Mouse (Mus musculus) intestine, postnatal 0 days (tissue): Measurements from ENCODE around the gene Gm1110. TPM values are rescaled to one million over a fixed set of nuclear protein-coding genes. Genes with fewer than 3 reads are reported as not detected.

Experiments used
- ATAC-seq: fragments of 200-750 bp; cut with Nextera tagmentation; 2 replicates; pipeline ENCODE4 v1.8.0; 2017; ENCODE audit warnings: mild to moderate bottlenecking, moderate TSS enrichment, moderate library complexity
- H3K27ac ChIP-seq: fragments of 300-500 bp; sonication (generic); 2 replicates; pipeline ENCODE4 v1.5.1; 2014; ENCODE audit warnings: mild to moderate bottlenecking, low read depth, low read length, moderate library complexity
- H3K27me3 ChIP-seq: fragments of 300-500 bp; sonication (generic); replicated peaks from 2 replicates; pipeline ENCODE4 v1.6.1; 2014; ENCODE audit warnings: low read length, mixed read lengths; ENCODE audit not compliant: control insufficient read depth, insufficient read depth
- H3K36me3 ChIP-seq: fragments of 300-500 bp; sonication (generic); 2 replicates; pipeline ENCODE4 v1.6.1; 2014; ENCODE audit warnings: mild to moderate bottlenecking, moderate library complexity; ENCODE audit not compliant: control insufficient read depth, insufficient read depth
- H3K4me1 ChIP-seq: fragments of 300-500 bp; sonication (generic); replicated peaks from 2 replicates; pipeline ENCODE4 v1.6.1; 2014; ENCODE audit warnings: antibody characterized with exemption, low read length, mixed read lengths; ENCODE audit not compliant: control insufficient read depth, insufficient read depth
- H3K4me2 ChIP-seq: fragments of 300-500 bp; sonication (generic); replicated peaks from 2 replicates; pipeline ENCODE4 v1.6.1; 2014; ENCODE audit warnings: low read depth, mild to moderate bottlenecking, moderate library complexity
- H3K4me3 ChIP-seq: fragments of 300-500 bp; sonication (generic); 2 replicates; pipeline ENCODE4 v1.5.1; 2014; ENCODE audit warnings: low read depth, low read length
- H3K9ac ChIP-seq: fragments of 300-500 bp; sonication (generic); 2 replicates; pipeline ENCODE4 v1.6.1; 2014; ENCODE audit warnings: mild to moderate bottlenecking, low read depth, low read length
- H3K9me3 ChIP-seq: fragments of 300-500 bp; sonication (generic); 2 replicates; pipeline ENCODE4 v1.6.1; 2016; ENCODE audit warnings: mixed run types; ENCODE audit not compliant: control insufficient read depth
- CTCF ChIP-seq: sonication (generic); IDR thresholded peaks from 2 replicates; pipeline ENCODE4 v1.5.1; 2016; ENCODE audit warnings: low read depth, mild to moderate bottlenecking, control low read depth, antibody characterized with exemption, moderate library complexity
- WGBS: fragments of 180-500 bp; shearing (Covaris S2); extraction: QIAGEN DNeasy Blood & Tissue Kit; methylation state at CpG from one replicate; pipeline ENCODE4 v1.1.7; 2014; 5-methylcytosine and 5-hydroxymethylcytosine counted together
- polyA plus RNA-seq: library from polyadenylated mRNA; unstranded; fragments of >200 nt; fragmentation: Nextera tagmentation; extraction: Ambion mirVana; gene quantifications from 2 replicates; pipeline ENCODE4 v1.2.1, GENCODE M21; 2015

The Gm1110 gene
- polyA plus RNA-seq, 1 experiment from 2014 or later, result not detected

DNA sequence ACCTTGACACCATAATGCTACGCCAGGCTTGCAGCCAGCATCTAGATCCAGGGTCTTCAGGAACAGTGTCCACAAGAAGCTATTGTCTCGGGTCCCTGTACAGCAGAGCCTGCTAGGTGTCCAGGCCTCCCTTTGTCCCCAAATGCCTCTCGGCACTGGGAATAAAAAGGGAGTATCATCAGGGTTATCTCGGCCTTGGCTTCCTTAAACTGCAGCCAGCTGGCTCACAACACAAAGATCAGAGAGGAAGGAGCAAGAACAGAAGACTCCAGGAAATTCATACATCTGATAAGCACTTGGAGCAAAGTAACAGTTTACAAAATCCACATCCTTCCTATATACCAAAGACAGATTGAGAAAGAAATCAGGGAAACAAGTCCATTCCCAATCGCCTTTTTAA lies 62.2 kb downstream of the Gm1110 start, which contains the start of gene Glb1l3:
Gene Glb1l3 (minus strand): TSS at position 140 of the 400 bp plus-strand sequence.
- 74% methylated on average over 5 of the region's 5 CpGs for WGBS
- Histone ChIP-seq H3K9ac (no peak within 1 kb of the TSS), H3K4me1 (no peaks in the 10 kb centered on the region), H3K27me3 (no peaks in the 10 kb centered on the region), H3K27ac (no peak within 1 kb of the TSS), H3K36me3 (no peaks in the 10 kb centered on the region), H3K4me2 (no peak within 1 kb of the TSS), H3K9me3 (no peaks in the 10 kb centered on the region), H3K4me3 (no peak within 1 kb of the TSS)
- ATAC-seq, result no peak
- no peak for TF ChIP-seq CTCF

DNA sequence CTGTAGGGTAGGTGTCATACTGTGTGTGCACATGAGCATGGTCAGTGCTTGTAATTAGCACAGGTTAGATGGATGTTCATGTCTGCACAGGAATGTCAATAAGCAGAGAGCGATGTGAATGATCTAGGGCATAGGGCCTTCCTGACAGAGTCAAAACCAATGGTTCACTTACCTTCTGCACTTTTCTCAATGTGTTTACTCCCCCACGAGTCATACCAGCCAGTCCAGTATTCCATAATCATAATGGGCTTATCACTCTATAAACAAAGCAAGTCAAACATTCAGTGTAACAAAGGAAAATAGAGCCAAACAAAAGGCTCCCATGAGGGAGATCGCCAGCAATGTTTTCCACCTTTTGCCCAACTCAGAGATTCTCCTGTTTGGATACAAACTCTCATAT lies 91.8 kb downstream of the Gm1110 start:
- Histone ChIP-seq H3K4me1 (no peaks in the 10 kb centered on the region), H3K36me3 (no peaks in the 10 kb centered on the region), H3K4me2 (no peak overlapping the region), H3K9me3 (no peaks in the 10 kb centered on the region), H3K9ac (no peak overlapping the region), H3K27me3 (no peaks in the 10 kb centered on the region), H3K4me3 (no peak overlapping the region), H3K27ac (no peak overlapping the region)
- WGBS, result 42% methylated on average over 3 of the region's 3 CpGs
- ATAC-seq, result no peak
- no peak for TF ChIP-seq CTCF

Other genes with a start within 250 kb of the Gm1110 start
- 0.05 and 0.09 TPM in 2 replicates for gene B3gat1, start 189.4 kb downstream of the Gm1110 start, polyA plus RNA-seq
- 0.34 and 0.50 TPM in 2 replicates for gene Glb1l2, start 116.6 kb downstream of the Gm1110 start, polyA plus RNA-seq
- not detected in 2 replicates for gene Glb1l3, start 62.2 kb downstream of the Gm1110 start, polyA plus RNA-seq
- 19.0 and 22.2 TPM in 2 replicates for gene Acad8, start 76.5 kb upstream of the Gm1110 start, polyA plus RNA-seq
- gene Thyn1, start 76.6 kb upstream of the Gm1110 start, polyA plus RNA-seq, result 59.7 and 62.7 TPM in 2 replicates
- 22.2 and 22.4 TPM in 2 replicates for gene Vps26b, start 107.0 kb upstream of the Gm1110 start, polyA plus RNA-seq
- 9.0 and 10.8 TPM in 2 replicates for gene Ncapd3, start 107.1 kb upstream of the Gm1110 start, polyA plus RNA-seq
- 17.8 and 20.3 TPM in 2 replicates for gene Jam3, start 232.3 kb upstream of the Gm1110 start, polyA plus RNA-seq